Mouse (Mus musculus) stomach, embryonic 14.5 days (tissue): Measurements from ENCODE around the gene Ywhae. TPM values are rescaled to one million over a fixed set of nuclear protein-coding genes. Genes with fewer than 3 reads are reported as not detected.

Experiments used
- ATAC-seq: fragments of 200-750 bp; cut with Nextera tagmentation; 2 replicates; pipeline ENCODE4 v1.8.0; 2017; ENCODE audit warnings: low read depth, moderate TSS enrichment; ENCODE audit not compliant: insufficient number of reproducible peaks, insufficient read depth, low FRiP score
- H3K27ac ChIP-seq: fragments of 300-500 bp; sonication (generic); 2 replicates; pipeline ENCODE4 v1.5.1; 2014; ENCODE audit warnings: mild to moderate bottlenecking, low read length, moderate library complexity, mixed read lengths
- H3K27me3 ChIP-seq: fragments of 300-500 bp; sonication (generic); 2 replicates; pipeline ENCODE4 v1.6.1; 2014; ENCODE audit warnings: low read length, control low read depth, mixed read lengths; ENCODE audit not compliant: control insufficient read depth, insufficient read depth
- H3K36me3 ChIP-seq: fragments of 300-500 bp; sonication (generic); 2 replicates; pipeline ENCODE4 v1.6.1; 2014; ENCODE audit warnings: mild to moderate bottlenecking, control low read depth, low read length, moderate library complexity, mixed read lengths; ENCODE audit not compliant: control insufficient read depth, insufficient read depth
- H3K4me1 ChIP-seq: fragments of 300-500 bp; sonication (generic); 2 replicates; pipeline ENCODE4 v1.6.1; 2014; ENCODE audit warnings: low read length, control low read depth, mixed read lengths; ENCODE audit not compliant: control insufficient read depth, insufficient read depth
- H3K4me2 ChIP-seq: fragments of 300-500 bp; sonication (generic); replicated peaks from 2 replicates; pipeline ENCODE4 v1.6.1; 2014; ENCODE audit warnings: low read depth, low read length, control low read depth
- H3K4me3 ChIP-seq: fragments of 300-500 bp; sonication (generic); 2 replicates; pipeline ENCODE4 v1.5.1; 2014; ENCODE audit warnings: low read depth, low read length, control low read depth
- H3K9ac ChIP-seq: fragments of 300-500 bp; sonication (generic); replicated peaks from 2 replicates; pipeline ENCODE4 v1.6.1; 2014; ENCODE audit warnings: low read depth, mild to moderate bottlenecking, control low read depth, low read length, moderate library complexity, mixed read lengths
- H3K9me3 ChIP-seq: fragments of 300-500 bp; sonication (generic); 2 replicates; pipeline ENCODE4 v1.6.1; 2016; ENCODE audit warnings: low read depth, low read length, control low read depth; ENCODE audit not compliant: control insufficient read depth
- WGBS: fragments of 180-500 bp; shearing (Covaris S2); extraction: QIAGEN DNeasy Blood & Tissue Kit; methylation state at CpG from one replicate; pipeline ENCODE4 v1.1.7; 2014; 5-methylcytosine and 5-hydroxymethylcytosine counted together
- polyA plus RNA-seq: library from polyadenylated mRNA; unstranded; fragments of >200 nt; fragmentation: Nextera tagmentation; extraction: Ambion mirVana; gene quantifications from 2 replicates; pipeline ENCODE4 v1.2.1, GENCODE M21; 2014

Ywhae gene
- polyA plus RNA-seq, 1 experiment from 2014 or later = 887 TPM

DNA sequence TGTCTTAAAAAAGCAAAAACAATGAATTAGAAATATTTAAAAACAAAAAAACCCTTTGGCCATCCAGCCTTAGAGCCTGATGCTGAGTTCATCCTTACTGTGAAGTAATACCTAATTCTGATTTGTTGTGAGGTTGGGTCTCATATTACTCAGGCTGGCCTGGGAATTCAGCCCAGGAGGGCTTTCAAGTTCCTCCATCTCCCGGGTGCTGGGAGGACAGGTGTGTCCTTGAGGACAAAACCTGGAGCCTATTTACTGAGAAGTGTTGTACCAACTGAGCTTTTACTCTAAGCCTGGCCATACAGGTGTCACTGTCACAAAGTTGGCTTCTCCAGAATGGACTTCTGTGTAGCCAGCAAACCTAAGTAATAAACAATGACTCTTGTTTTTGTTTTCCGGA is 34.3 kb downstream of the Ywhae start:
- no peak overlapping the region for H3K27ac ChIP-seq
- H3K9me3 ChIP-seq = no peaks in the 10 kb centered on the region
- no peak overlapping the region for H3K4me3 ChIP-seq
- no peak overlapping the region for H3K9ac ChIP-seq
- H3K27me3 ChIP-seq = no peaks in the 10 kb centered on the region
- ATAC-seq = no peak
- peaks cover 43% of the 10 kb centered on the region for H3K36me3 ChIP-seq
- 65% methylated on average over 2 of the region's 2 CpGs for WGBS
- H3K4me1 ChIP-seq = no peaks in the 10 kb centered on the region; the same call in 1 of the 2 replicates
- H3K4me2 ChIP-seq = no peak overlapping the region

DNA sequence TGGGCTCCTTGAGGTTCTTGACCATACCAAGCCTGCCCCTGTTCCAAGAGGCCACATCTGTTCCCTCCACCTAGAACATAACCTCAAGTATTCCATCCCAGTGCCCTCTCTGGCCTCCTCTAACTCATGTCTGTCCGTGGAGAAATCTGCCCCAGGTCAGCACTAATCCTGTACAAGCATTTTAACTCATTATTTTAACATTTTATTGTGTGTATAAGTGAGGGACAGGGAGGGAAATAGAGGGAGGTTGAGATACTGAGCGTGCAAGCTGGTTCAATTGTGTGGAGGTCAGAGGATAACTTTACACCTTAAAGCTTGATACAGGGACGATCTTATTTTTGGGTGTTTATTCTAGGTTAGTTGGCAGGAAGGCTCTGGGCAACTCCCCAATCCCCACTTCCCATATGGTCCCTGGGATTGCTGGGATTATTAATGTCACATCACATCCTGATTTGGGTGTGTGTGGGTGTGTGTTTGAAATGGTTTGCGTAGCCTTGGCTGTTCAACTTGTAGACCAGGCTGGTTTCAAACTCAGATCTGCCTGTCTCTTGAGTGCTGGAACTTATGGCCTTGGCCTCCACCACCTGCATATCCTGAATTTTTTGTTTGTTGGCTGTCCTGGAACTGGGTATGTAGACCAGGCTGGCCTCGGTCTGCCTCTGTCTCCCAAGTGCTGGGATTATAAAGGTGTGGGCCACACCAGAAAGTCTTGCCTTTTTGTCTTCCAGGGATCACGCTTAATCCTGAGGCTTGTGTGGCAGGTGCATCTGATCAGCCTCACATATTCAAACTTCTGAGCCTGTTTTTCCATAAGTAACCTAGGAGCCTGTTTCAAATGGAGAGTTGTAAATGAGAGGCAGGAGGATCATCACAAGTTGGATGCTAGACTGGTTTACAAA is 35.7 kb downstream of the Ywhae start:
- Histone ChIP-seq H3K9ac (no peak overlapping the region), H3K4me3 (no peak overlapping the region), H3K27ac (no peak overlapping the region), H3K27me3 (no peaks in the 10 kb centered on the region), H3K36me3 (peaks cover 38% of the 10 kb centered on the region), H3K9me3 (no peaks in the 10 kb centered on the region), H3K4me2 (peak overlapping the region; percentile 38), H3K4me1 (no peaks in the 10 kb centered on the region; the same call in 1 of the 2 replicates)
- ATAC-seq = no peak
- 49% methylated on average over 6 of the region's 6 CpGs for WGBS

DNA sequence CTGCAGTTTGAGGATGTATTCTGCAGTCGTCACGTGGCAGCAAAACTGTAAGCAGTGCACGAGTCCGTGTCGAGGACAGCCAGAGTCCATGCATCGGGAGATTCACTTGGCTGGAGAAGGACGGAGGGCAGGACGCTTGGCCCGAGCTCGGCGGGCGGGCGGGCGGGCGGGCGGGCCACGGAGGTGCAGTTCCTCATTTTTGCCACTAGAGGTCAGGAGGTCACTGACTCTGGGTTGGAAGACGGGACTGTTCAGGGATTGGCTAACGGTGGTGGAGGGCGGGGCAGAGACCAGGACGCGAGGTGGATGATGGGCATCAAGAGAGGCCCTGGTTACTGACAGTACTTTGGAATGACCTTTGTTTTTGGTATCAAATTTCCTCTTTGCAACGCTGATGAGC is 36.5 kb downstream of the Ywhae start:
- Histone ChIP-seq H3K27me3 (no peaks in the 10 kb centered on the region), H3K36me3 (peaks cover 34% of the 10 kb centered on the region), H3K4me1 (no peaks in the 10 kb centered on the region; the same call in 1 of the 2 replicates), H3K9me3 (no peaks in the 10 kb centered on the region), H3K4me2 (peak overlapping the region; percentile 38), H3K9ac (no peak overlapping the region; the same call in 1 of the 2 replicates), H3K4me3 (0 out of 2 replicates have a peak overlapping the region, but pooled peaks have one; percentile 1), H3K27ac (no peak overlapping the region)
- WGBS = 1% methylated on average over 23 of the region's 23 CpGs
- ATAC-seq = peak; percentile 90

DNA sequence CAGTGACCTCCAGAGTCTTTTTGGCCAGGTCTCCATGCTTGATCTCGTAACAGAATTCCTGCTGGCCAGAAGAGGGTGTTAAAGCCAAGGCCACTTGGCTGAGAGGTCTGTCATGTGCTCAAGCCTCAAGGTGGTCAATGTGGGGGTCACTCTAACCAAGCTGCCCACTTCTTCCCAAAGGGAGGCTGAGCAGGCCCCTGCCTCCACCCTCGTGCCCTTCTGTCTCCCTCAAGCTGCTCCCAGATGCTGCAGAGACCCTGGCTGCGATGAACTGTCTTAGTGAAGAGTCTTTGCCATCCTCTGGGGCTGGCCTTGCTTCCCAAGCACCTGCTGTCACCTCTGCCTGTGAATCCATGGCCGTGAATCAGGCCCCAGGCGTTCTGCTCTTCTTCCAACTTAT is 39.9 kb downstream of the Ywhae start:
- Histone ChIP-seq H3K4me3 (no peak overlapping the region), H3K27ac (no peak overlapping the region), H3K4me2 (no peak overlapping the region), H3K4me1 (no peaks in the 10 kb centered on the region; the same call in 1 of the 2 replicates), H3K9ac (no peak overlapping the region), H3K27me3 (no peaks in the 10 kb centered on the region), H3K36me3 (peaks cover 2% of the 10 kb centered on the region; the same call in 1 of the 2 replicates), H3K9me3 (no peaks in the 10 kb centered on the region)
- no peak for ATAC-seq
- 76% methylated on average over 5 of the region's 5 CpGs for WGBS

DNA sequence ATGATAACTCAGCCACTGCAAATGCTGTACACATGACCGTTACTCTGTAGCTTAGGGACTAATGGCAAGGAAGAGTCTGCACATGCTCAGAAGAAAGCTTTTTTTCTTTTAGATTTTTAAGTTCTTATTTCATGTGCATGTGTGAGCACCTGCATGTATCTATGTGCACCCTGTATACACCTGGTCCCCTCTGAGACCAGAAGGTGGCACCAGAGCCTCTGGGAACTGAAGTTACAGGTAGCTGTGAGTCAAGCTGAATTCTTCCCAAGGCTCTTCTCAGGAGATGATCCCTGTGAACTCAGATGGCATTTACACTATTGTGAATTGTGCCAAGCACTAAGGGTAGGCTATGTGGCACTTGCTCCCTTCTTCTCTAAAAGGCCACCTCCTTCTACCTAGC is 43.2 kb downstream of the Ywhae start:
- WGBS = 92% methylated on average over 1 of the region's 1 CpGs
- H3K9me3 ChIP-seq = no peaks in the 10 kb centered on the region
- H3K27ac ChIP-seq = no peak overlapping the region
- H3K4me3 ChIP-seq = no peak overlapping the region
- ATAC-seq = no peak
- no peaks in the 10 kb centered on the region for H3K36me3 ChIP-seq
- H3K9ac ChIP-seq = no peak overlapping the region
- H3K4me2 ChIP-seq = no peak overlapping the region
- no peaks in the 10 kb centered on the region for H3K4me1 ChIP-seq
- H3K27me3 ChIP-seq = no peaks in the 10 kb centered on the region

DNA sequence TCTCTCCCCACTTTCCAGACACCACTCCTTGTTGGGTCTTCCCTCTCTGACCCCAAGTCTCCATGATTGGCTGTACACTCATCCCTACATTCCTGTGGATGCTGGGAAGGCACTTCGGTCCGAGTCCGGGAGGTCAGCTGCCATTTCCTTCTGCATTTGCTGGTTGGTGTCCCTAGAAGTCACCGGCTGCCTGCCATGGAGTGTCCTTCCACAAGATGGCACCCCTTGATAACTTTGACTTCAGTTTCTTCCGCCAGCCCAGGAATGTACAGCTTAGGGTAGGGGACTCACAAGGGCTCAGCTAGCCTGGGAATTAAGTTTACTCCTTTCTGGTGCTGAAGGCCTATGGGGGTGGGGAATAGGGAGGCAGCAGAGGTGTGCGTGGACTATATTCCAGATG is 49.2 kb downstream of the Ywhae start:
- no peak overlapping the region for H3K9ac ChIP-seq
- H3K27ac ChIP-seq = no peak overlapping the region
- 17% methylated on average over 6 of the region's 6 CpGs for WGBS
- H3K27me3 ChIP-seq = no peaks in the 10 kb centered on the region
- no peaks in the 10 kb centered on the region for H3K4me1 ChIP-seq
- H3K4me3 ChIP-seq = no peak overlapping the region
- H3K9me3 ChIP-seq = no peaks in the 10 kb centered on the region
- H3K4me2 ChIP-seq = no peak overlapping the region
- ATAC-seq = peak; percentile 77
- H3K36me3 ChIP-seq = no peaks in the 10 kb centered on the region

DNA sequence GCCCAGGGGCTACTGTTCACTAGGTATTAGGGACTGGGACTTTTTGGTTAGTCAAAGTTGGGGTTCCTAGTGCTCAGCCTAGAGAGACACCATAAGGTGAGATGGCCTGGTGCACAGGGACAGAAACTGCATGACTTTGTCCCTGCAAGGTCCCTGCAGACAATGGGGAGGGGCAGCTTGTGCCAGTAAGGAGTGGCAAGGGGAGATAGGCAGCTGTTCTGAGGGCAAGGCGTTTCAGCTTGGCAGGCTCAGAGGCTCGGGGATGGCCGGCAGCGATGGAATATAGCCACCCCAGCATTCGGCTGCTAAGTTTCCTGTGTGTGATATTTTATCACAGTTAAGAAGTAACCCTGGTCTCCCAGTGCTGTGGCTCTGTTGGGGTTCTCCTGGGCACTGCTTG is 51.1 kb downstream of the Ywhae start:
- H3K27me3 ChIP-seq = no peaks in the 10 kb centered on the region
- no peaks in the 10 kb centered on the region for H3K9me3 ChIP-seq
- no peak overlapping the region for H3K9ac ChIP-seq
- no peaks in the 10 kb centered on the region for H3K4me1 ChIP-seq
- H3K4me3 ChIP-seq = no peak overlapping the region
- WGBS = 82% methylated on average over 5 of the region's 5 CpGs
- no peak overlapping the region for H3K4me2 ChIP-seq
- H3K27ac ChIP-seq = no peak overlapping the region
- H3K36me3 ChIP-seq = no peaks in the 10 kb centered on the region
- ATAC-seq = no peak

DNA sequence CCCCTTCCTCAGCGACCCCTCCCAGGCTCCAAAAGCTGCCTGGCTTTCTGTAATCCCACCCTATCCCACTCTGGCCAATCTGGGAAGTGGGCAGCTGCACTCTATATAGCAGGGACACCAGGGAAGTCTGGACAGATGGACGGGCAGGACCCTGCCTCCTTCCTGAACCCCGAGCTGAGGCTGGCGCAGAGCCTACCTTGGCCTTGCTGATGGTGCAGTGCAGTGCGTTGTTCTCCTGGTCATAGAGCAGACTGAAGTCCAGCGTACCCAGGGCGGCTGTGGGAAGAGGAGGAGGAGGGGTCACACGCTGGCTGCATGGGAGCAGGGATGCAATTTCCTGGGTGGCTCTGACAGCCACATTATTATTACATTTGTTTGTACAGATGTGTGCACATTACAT is 53.2 kb downstream of the Ywhae start:
- Histone ChIP-seq H3K27me3 (no peaks in the 10 kb centered on the region), H3K9me3 (no peaks in the 10 kb centered on the region), H3K4me2 (no peak overlapping the region), H3K4me3 (no peak overlapping the region), H3K36me3 (no peaks in the 10 kb centered on the region), H3K27ac (no peak overlapping the region), H3K9ac (no peak overlapping the region), H3K4me1 (no peaks in the 10 kb centered on the region)
- 69% methylated on average over 8 of the region's 8 CpGs for WGBS
- ATAC-seq = no peak
